Comparison of ENCODE assay signal across 9 mouse cellular contexts in genomic region chr2:31689045-31689444, GRCm38 (mm10). TPM values are rescaled to one million over a fixed set of nuclear protein-coding genes. Genes with fewer than 3 reads are reported as not detected.
DNase-seq lines count a peak whose midpoint lies in the region; ATAC-seq and TF ChIP-seq lines count a peak whose summit lies in the region.
"Had no signal": no experiment of that assay in that cellular context is flagged by ENCODE, and none has a peak within 500 bp of the region (broad histone marks: within the 10 kb centered on the region; RNA-seq: fewer than 3 reads in every experiment).

No protein-coding gene starts in this region.

- H3K27me3 ChIP-seq in heart, adult 2 months (ENCODE audit: control insufficient read depth, insufficient read depth, low read length), result no peaks in the 10 kb centered on the region
- H3K27me3 ChIP-seq in heart, embryonic 14.5 days (ENCODE audit: control insufficient read depth, insufficient read depth, low read length), result no peaks in the 10 kb centered on the region
- no peaks in the 10 kb centered on the region for H3K27me3 ChIP-seq in limb, embryonic 13.5 days
- H3K27me3 ChIP-seq in myocyte (ENCODE audit: control insufficient read depth, insufficient read depth, insufficient read length), result no peaks in the 10 kb centered on the region

- peaks cover 6% of the 10 kb centered on the region for H3K4me1 ChIP-seq in heart, adult 2 months (ENCODE audit: control insufficient read depth, insufficient read depth, low read length)
- peaks cover 14% of the 10 kb centered on the region; the same call in 1 of the 2 replicates for H3K4me1 ChIP-seq in brown adipose tissue, adult 24 weeks (ENCODE audit: control insufficient read depth, insufficient read depth, insufficient read length, low read length)
- H3K4me1 ChIP-seq in heart, embryonic 14.5 days (ENCODE audit: control insufficient read depth in 2 of 2, insufficient read depth in 2 of 2, low read length in 2 of 2), result peaks cover 4 to 29% of the 10 kb centered on the region in 2 experiments; a peak in 3 of 4 replicates
- peaks cover 35% of the 10 kb centered on the region for H3K4me1 ChIP-seq in limb, embryonic 13.5 days

- peak overlapping the region; percentile 94 for H3K27ac ChIP-seq in heart, adult 2 months
- peak overlapping the region; percentile 43 for H3K27ac ChIP-seq in brown adipose tissue, adult 24 weeks (replicated peaks; ENCODE audit: low read depth, low read length)
- H3K27ac ChIP-seq in heart, embryonic 14.5 days (replicated peaks in 1 of 2; ENCODE audit: control insufficient read depth in 1 of 2, insufficient read depth in 1 of 2, low read depth in 2 of 2, low read length in 2 of 2), result peak overlapping the region; percentile 90 to 95
- H3K27ac ChIP-seq in limb, embryonic 13.5 days, result peak overlapping the region; percentile 92; the same call in 1 of the 2 replicates

- no peak for TF ChIP-seq CTCF in heart, adult 2 months (IDR thresholded peaks at IDR 0.05)

- H3K79me2 ChIP-seq in heart, adult 2 months (replicated peaks; ENCODE audit: control insufficient read depth, insufficient read depth, low read length), result no peaks in the 10 kb centered on the region
- peaks cover 39% of the 10 kb centered on the region for H3K79me2 ChIP-seq in myocyte (ENCODE audit: control insufficient read depth, insufficient read depth)

- DNase-seq in heart, adult 2 months, result peak in 1 of 2 experiments; percentile 27
- no peak for DNase-seq in heart, postnatal 25 days (ENCODE audit: low spot score)
- DNase-seq in cerebellum, postnatal 14 days, result no peak
- no peak for DNase-seq in ovary, adult 18-20 months (ENCODE audit: low spot score)

- WGBS in heart, adult 2 months, result under 1% methylated on average over 12 of the region's 12 CpGs
- under 1% methylated on average over 12 of the region's 12 CpGs for WGBS in heart, embryonic 14.5 days
- WGBS in limb, embryonic 13.5 days, result under 1% methylated on average over 12 of the region's 12 CpGs

- peak overlapping the region; percentile 18 for H3ac ChIP-seq in myocyte (ENCODE audit: control insufficient read depth, insufficient read length)

- peak overlapping the region; percentile 85 for H3K9ac ChIP-seq in heart, adult 2 months (ENCODE audit: low read depth, low read length)
- H3K9ac ChIP-seq in heart, embryonic 14.5 days (ENCODE audit: low read length), result peak overlapping the region; percentile 98
- H3K9ac ChIP-seq in limb, embryonic 13.5 days, result peak overlapping the region; percentile 92

- TF ChIP-seq EP300 in heart, adult 2 months (IDR thresholded peaks at IDR 0.05; ENCODE audit: insufficient read depth, low read depth, low read length), result no peak

- intact Hi-C loops in heart, adult 2 months (cut with DNase I), result loop anchor here (2.0 kb wide), 2 partner anchors 72 to 160 kb away; no protein-coding TSS in a partner anchor
- intact Hi-C loops in heart, postnatal 25 days (cut with DNase I), result loop anchor here (5.0 to 10.0 kb wide), 2 partner anchors 158 to 456 kb away; partner anchors contain the start of gene Fibcd1

- H3K36me3 ChIP-seq in heart, adult 2 months (ENCODE audit: control insufficient read depth, insufficient read depth, low read length), result peaks cover 9% of the 10 kb centered on the region
- H3K36me3 ChIP-seq in heart, embryonic 14.5 days (ENCODE audit: control insufficient read depth, insufficient read depth, low read length), result peaks cover 16% of the 10 kb centered on the region; the same call in 1 of the 2 replicates
- H3K36me3 ChIP-seq in limb, embryonic 13.5 days, result peaks cover 4% of the 10 kb centered on the region; the same call in 1 of the 2 replicates
- H3K36me3 ChIP-seq in myocyte (ENCODE audit: control insufficient read depth, insufficient read depth), result no peaks in the 10 kb centered on the region

- 0 out of 2 replicates have a peak, but pooled peaks cover 5% of the 10 kb centered on the region for H3K9me3 ChIP-seq in heart, embryonic 14.5 days (ENCODE audit: control insufficient read depth, low read length)
- H3K9me3 ChIP-seq in limb, embryonic 13.5 days, result no peaks in the 10 kb centered on the region

- H3K4me3 ChIP-seq in heart, adult 2 months, result peak overlapping the region; percentile 100
- H3K4me3 ChIP-seq in brown adipose tissue, adult 24 weeks (ENCODE audit: insufficient read depth, low read depth, low read length), result peak overlapping the region; percentile 91
- peak overlapping the region; percentile 66 to 88 for H3K4me3 ChIP-seq in heart, embryonic 14.5 days (ENCODE audit: control insufficient read depth in 1 of 2, insufficient read depth in 1 of 2, low read depth in 1 of 2, low read length in 2 of 2)
- H3K4me3 ChIP-seq in limb, embryonic 13.5 days, result peak overlapping the region; percentile 93
- peak overlapping the region; percentile 98 for H3K4me3 ChIP-seq in myocyte

- peak overlapping the region; percentile 80 for H3K4me2 ChIP-seq in heart, embryonic 14.5 days (ENCODE audit: low read length)
- peak overlapping the region; percentile 77 for H3K4me2 ChIP-seq in limb, embryonic 13.5 days (replicated peaks)
- H3K4me2 ChIP-seq in myocyte (ENCODE audit: low read depth), result peak overlapping the region; percentile 100

- TF ChIP-seq POLR2A in heart, adult 2 months (IDR thresholded peaks at IDR 0.05; ENCODE audit: insufficient read depth, low read depth, low read length), result no peak
- TF ChIP-seq POLR2A in myocyte (IDR thresholded peaks at IDR 0.05; ENCODE audit: insufficient read length, low read depth), result no peak

- ATAC-seq in heart, embryonic 14.5 days (ENCODE audit: insufficient number of reproducible peaks, insufficient read depth, low FRiP score, low read depth), result no peak
- no peak for ATAC-seq in limb, embryonic 13.5 days (ENCODE audit: low FRiP score, low read depth)

TF ChIP-seq in myocyte, 11 proteins besides CTCF, POLR2A, EP300 and RAD21:
- TF ChIP-seq MYOD1 (IDR thresholded peaks at IDR 0.05; ENCODE audit: control insufficient read depth in 1 of 3, insufficient read length in 2 of 3, low read depth in 2 of 3), result no peak

RNA-seq across cellular contexts. Expression of gene Abl1, which starts 0.9 kb away (rescaled TPM):
- total RNA-seq in heart, adult 2 months (2021), result 10 to 100 TPM; 29.4 to 31.8 TPM
- 27.5 and 39.9 TPM in 2 replicates for polyA plus RNA-seq in heart, adult 2 months (2012; rRNA removed)
- total RNA-seq in heart, postnatal 25 days (2021), result 10 to 100 TPM; 29.8 to 35.0 TPM
- polyA plus RNA-seq in brown adipose tissue, adult 24 weeks (2012; ENCODE audit: insufficient read depth, insufficient read length, missing spikeins), result 9.7 and 11.9 TPM in 2 replicates
- polyA plus RNA-seq in heart, embryonic 14.5 days (2014; fragmentation: Nextera tagmentation; extraction: Ambion mirVana), result 27.8 and 28.9 TPM in 2 replicates
- 52.4 and 55.9 TPM in 2 replicates for polyA plus RNA-seq in limb, embryonic 13.5 days (2015; fragmentation: Nextera tagmentation; extraction: Ambion mirVana)
- 28.0 TPM for polyA plus RNA-seq in myocyte (2012; fragmentation: generic; extraction: Trizol)

RNA-seq across cellular contexts. Expression of gene Exosc2, which starts 18.5 kb away (rescaled TPM):
- 1 to 10 TPM; 8.7 to 9.0 TPM for total RNA-seq in heart, adult 2 months (2021)
- polyA plus RNA-seq in heart, adult 2 months (2012; rRNA removed), result 5.5 and 13.1 TPM in 2 replicates
- 1 to 10 TPM; 8.3 to 9.6 TPM for total RNA-seq in heart, postnatal 25 days (2021)
- 8.3 and 9.2 TPM in 2 replicates for polyA plus RNA-seq in brown adipose tissue, adult 24 weeks (2012; ENCODE audit: insufficient read depth, insufficient read length, missing spikeins)
- polyA plus RNA-seq in heart, embryonic 14.5 days (2014; fragmentation: Nextera tagmentation; extraction: Ambion mirVana), result 30.7 and 32.9 TPM in 2 replicates
- 73.7 and 78.1 TPM in 2 replicates for polyA plus RNA-seq in limb, embryonic 13.5 days (2015; fragmentation: Nextera tagmentation; extraction: Ambion mirVana)
- polyA plus RNA-seq in myocyte (2012; fragmentation: generic; extraction: Trizol), result 25.4 TPM

RNA-seq across cellular contexts. Expression of gene Prdm12, which starts 49.2 kb away (rescaled TPM):
- total RNA-seq in heart, adult 2 months (2021), result not detected
- polyA plus RNA-seq in heart, adult 2 months (2012; rRNA removed), result not detected in 2 replicates
- total RNA-seq in heart, postnatal 25 days (2021), result not detected
- polyA plus RNA-seq in brown adipose tissue, adult 24 weeks (2012; ENCODE audit: insufficient read depth, insufficient read length, missing spikeins), result not detected in 2 replicates
- not detected in 2 replicates for polyA plus RNA-seq in heart, embryonic 14.5 days (2014; fragmentation: Nextera tagmentation; extraction: Ambion mirVana)
- polyA plus RNA-seq in limb, embryonic 13.5 days (2015; fragmentation: Nextera tagmentation; extraction: Ambion mirVana), result not detected in 2 replicates
- polyA plus RNA-seq in myocyte (2012; fragmentation: generic; extraction: Trizol), result not detected
- total RNA-seq: adrenal gland, adult 18-20 months had no signal

Comparison
In these comparisons a context has a peak if more than half of its experiments do, and no peak if none do; other contexts are left out.
1. H3K27ac ChIP-seq: peak in every context shown above with its lines; median percentile 94 in heart, adult 2 months; 92 in heart, embryonic 14.5 days; 92 in limb, embryonic 13.5 days; 43 in brown adipose tissue, adult 24 weeks.